7 mouse cellular contexts compared by ENCODE assay signal in genomic region chr17:70521971-70522370, GRCm38 (mm10).
DNase-seq lines count a peak whose midpoint lies in the region; ATAC-seq and TF ChIP-seq lines count a peak whose summit lies in the region.

No protein-coding gene starts in this region.

- no peaks in the 10 kb centered on the region for H3K9me3 ChIP-seq in lung, embryonic 15.5 days
- no peaks in the 10 kb centered on the region for H3K9me3 ChIP-seq in embryonic facial prominence, embryonic 12.5 days

- H3K27ac ChIP-seq in lung, embryonic 15.5 days: no peak overlapping the region
- no peak overlapping the region for H3K27ac ChIP-seq in embryonic facial prominence, embryonic 12.5 days
- no peak overlapping the region for H3K27ac ChIP-seq in thymus, adult 2 months (ENCODE audit: control insufficient read depth, insufficient read depth, low read length)

- no peak overlapping the region for H3K4me3 ChIP-seq in lung, embryonic 15.5 days
- H3K4me3 ChIP-seq in embryonic facial prominence, embryonic 12.5 days: peak overlapping the region; percentile 5; the same call in 1 of the 2 replicates
- H3K4me3 ChIP-seq in thymus, adult 2 months (ENCODE audit: control insufficient read depth, insufficient read depth, low read length): no peak overlapping the region

- TF ChIP-seq POLR2A in thymus, adult 2 months (IDR thresholded peaks at IDR 0.05; ENCODE audit: control insufficient read depth, extremely low read depth, insufficient read depth, low read length, poor library complexity): no peak

- H3K4me2 ChIP-seq in lung, embryonic 15.5 days: 0 out of 2 replicates have a peak overlapping the region, but pooled peaks have one; percentile 4
- H3K4me2 ChIP-seq in embryonic facial prominence, embryonic 12.5 days (replicated peaks): peak overlapping the region; percentile 27

- no peaks in the 10 kb centered on the region for H3K27me3 ChIP-seq in lung, embryonic 15.5 days
- H3K27me3 ChIP-seq in embryonic facial prominence, embryonic 12.5 days: no peaks in the 10 kb centered on the region
- H3K27me3 ChIP-seq in thymus, adult 2 months (ENCODE audit: control insufficient read depth, insufficient read depth, low read length): no peaks in the 10 kb centered on the region

- H3K9ac ChIP-seq in lung, embryonic 15.5 days: no peak overlapping the region
- no peak overlapping the region for H3K9ac ChIP-seq in embryonic facial prominence, embryonic 12.5 days

- WGBS in lung, embryonic 15.5 days: 31% methylated on average over 11 of the region's 11 CpGs
- WGBS in embryonic facial prominence, embryonic 12.5 days: 22% methylated on average over 11 of the region's 11 CpGs
- whole genome bisulfite sequencing in thymus, adult 2 months: 57% methylated on average over 11 of the region's 11 CpGs

- TF ChIP-seq CTCF in thymus, adult 2 months (IDR thresholded peaks at IDR 0.05; ENCODE audit: borderline replicate concordance, control insufficient read depth, extremely low read depth, insufficient read depth, low read length, poor library complexity): no peak

- DNase-seq in lung, postnatal 36 days: no peak
- peak; percentile 31 for DNase-seq in layer of hippocampus, adult 9-10 months (ENCODE audit: low spot score)
- peak; percentile 40 for DNase-seq in right cerebral cortex, postnatal 14 days
- no peak for DNase-seq in urinary bladder, adult 2 months (ENCODE audit: low spot score)
- DNase-seq in thymus, adult 2 months: no peak

- no peaks in the 10 kb centered on the region for H3K36me3 ChIP-seq in lung, embryonic 15.5 days
- H3K36me3 ChIP-seq in embryonic facial prominence, embryonic 12.5 days: no peaks in the 10 kb centered on the region
- H3K36me3 ChIP-seq in thymus, adult 2 months (ENCODE audit: control insufficient read depth, insufficient read depth, low read length): no peaks in the 10 kb centered on the region

- no peak for ATAC-seq in lung, embryonic 15.5 days (ENCODE audit: borderline replicate concordance, extremely low read depth, low FRiP score, low TSS enrichment)
- no peak for ATAC-seq in embryonic facial prominence, embryonic 12.5 days (ENCODE audit: insufficient number of reproducible peaks, insufficient read depth, low FRiP score, low TSS enrichment)

- no peaks in the 10 kb centered on the region for H3K4me1 ChIP-seq in lung, embryonic 15.5 days
- H3K4me1 ChIP-seq in embryonic facial prominence, embryonic 12.5 days: peaks cover 3% of the 10 kb centered on the region; the same call in 1 of the 2 replicates
- H3K4me1 ChIP-seq in thymus, adult 2 months (replicated peaks; ENCODE audit: control insufficient read depth, insufficient read depth, low read length): no peaks in the 10 kb centered on the region

Comparison
In these comparisons a context has a peak if more than half of its experiments do, and no peak if none do; other contexts are left out.
1. DNase-seq: peak in layer of hippocampus, adult 9-10 months (single experiment) and right cerebral cortex, postnatal 14 days (single experiment); none in lung, postnatal 36 days (single experiment), urinary bladder, adult 2 months (single experiment) and thymus, adult 2 months (single experiment).